Mouse (Mus musculus) layer of hippocampus, adult 11-12 months (tissue): ENCODE measurements at regions not wholly inside any gene's neighbourhood (a gene's known extent, or its start where the extent isn't known, plus 50 kb on each side); places are given as distances from the start of the nearest gene placed in this dataset.
"Not testable (repeated sequence)": the region's sequence is repeated elsewhere in the genome, so short reads cannot be mapped to it uniquely, and the experiment has no call there.

Experiments used
- DNase-seq: peaks from one replicate; pipeline ENCODE4 v3.0.0; 2022; ENCODE audit warnings: low spot score

- DNase-seq, result no peak
Measured at GRCm38 (mm10) chr12:114564329-114564728, 1020.6 kb downstream of the Adam6a start.

- DNase-seq, result no peak
Measured at GRCm38 (mm10) chr12:114583371-114583770, 1039.7 kb downstream of the Adam6a start.

GRCm38 (mm10) chr12:114587227-114587626, 1043.5 kb downstream of the Adam6a start:
- DNase-seq, result no peak

- no peak for DNase-seq
Measured at GRCm38 (mm10) chr12:114597672-114598071, 1054.0 kb downstream of the Adam6a start.

GRCm38 (mm10) chr12:114609171-114609570, 1065.5 kb downstream of the Adam6a start:
- DNase-seq, result no peak

GRCm38 (mm10) chr12:114612108-114612507, 1068.4 kb downstream of the Adam6a start:
- no peak for DNase-seq

GRCm38 (mm10) chr12:114615179-114615578, 1071.5 kb downstream of the Adam6a start:
- no peak for DNase-seq

GRCm38 (mm10) chr12:114615712-114616111, 1072.0 kb downstream of the Adam6a start:
- no peak for DNase-seq

- DNase-seq, result no peak
Measured at GRCm38 (mm10) chr12:114641089-114641488, 1097.4 kb downstream of the Adam6a start.

GRCm38 (mm10) chr12:114646372-114646771, 1102.7 kb downstream of the Adam6a start:
- DNase-seq, result no peak

- DNase-seq, result not testable (repeated sequence)
Measured at GRCm38 (mm10) chr12:114650432-114651101, 1106.9 kb downstream of the Adam6a start.

GRCm38 (mm10) chr12:114657134-114657533, 1113.4 kb downstream of the Adam6a start:
- DNase-seq, result not testable (repeated sequence)
